Mouse (Mus musculus) CH12.LX (cell line): ENCODE data around the gene Hyal2.

Source experiments
- CHD2 ChIP-seq: IDR thresholded peaks from 2 replicates; pipeline ENCODE4 v1.6.1; 2011; ENCODE audit warnings: low read length, improper control_type of control experiment
- CTCF ChIP-seq, 2 experiments: IDR thresholded peaks in 1 of 2; conservative IDR thresholded peaks in 1 of 2; 2 replicates each; pipeline ENCODE4 v1.5.1; 2011 to 2012; ENCODE audit warnings: low read depth in 2 of 2, low read length in 2 of 2, improper control_type of control experiment in 1 of 2, inconsistent platforms in 1 of 2, mild to moderate bottlenecking in 1 of 2, moderate library complexity in 1 of 2
- E2F4 ChIP-seq: IDR thresholded peaks from 2 replicates; pipeline ENCODE4 v1.6.1; 2011; ENCODE audit warnings: low read depth, low read length, improper control_type of control experiment; ENCODE audit not compliant: insufficient replicate concordance
- JUND ChIP-seq: conservative IDR thresholded peaks from 2 replicates; pipeline ENCODE4 v1.6.1; 2011; ENCODE audit warnings: low read depth, low read length, improper control_type of control experiment
- MAFK ChIP-seq: IDR thresholded peaks from 2 replicates; pipeline ENCODE4 v1.6.1; 2011; ENCODE audit warnings: low read length, improper control_type of control experiment; ENCODE audit not compliant: insufficient replicate concordance
- MAX ChIP-seq: IDR thresholded peaks from 2 replicates; pipeline ENCODE4 v1.6.1; 2011; ENCODE audit warnings: low read length, improper control_type of control experiment
- MAZ ChIP-seq: IDR thresholded peaks from 2 replicates; pipeline ENCODE4 v1.6.1; 2012; ENCODE audit warnings: low read depth, mild to moderate bottlenecking, inconsistent platforms, low read length, improper control_type of control experiment, moderate library complexity
- NRF1 ChIP-seq: IDR thresholded peaks from 2 replicates; pipeline ENCODE4 v1.6.1; 2014; ENCODE audit warnings: low read depth, mild to moderate bottlenecking, inconsistent platforms, low read length, improper control_type of control experiment, moderate library complexity
- USF1 ChIP-seq: IDR thresholded peaks from 2 replicates; pipeline ENCODE4 v1.6.1; 2014; ENCODE audit warnings: low read depth, mild to moderate bottlenecking, inconsistent platforms, low read length, improper control_type of control experiment
- ZMIZ1 ChIP-seq: IDR thresholded peaks from 2 replicates; pipeline ENCODE4 v1.6.1; 2012; ENCODE audit warnings: low read depth, mild to moderate bottlenecking, inconsistent platforms, low read length, improper control_type of control experiment
- ZNF384 ChIP-seq: IDR thresholded peaks from 2 replicates; pipeline ENCODE4 v1.6.1; 2012; ENCODE audit warnings: low read depth, low read length, improper control_type of control experiment, inconsistent platforms

- TF ChIP-seq CTCF (conservative IDR thresholded peaks at IDR 0.05 in 1 of 2, IDR thresholded peaks at IDR 0.05 in 1 of 2; ENCODE audit: low read depth in 2 of 2, low read length in 2 of 2) (no peak), USF1 (no peak), MAX (no peak), JUND (no peak), E2F4 (no peak), ZNF384 (no peak), MAFK (no peak), NRF1 (no peak), CHD2 (no peak), ZMIZ1 (no peak), MAZ (no peak)
Observed at GRCm38 (mm10) chr9:107526198-107527026, 41.3 kb upstream of the Hyal2 start.
